Mouse (Mus musculus): ENCODE results near the gene Efcc1. TPM values are rescaled to one million over a fixed set of nuclear protein-coding genes. Genes with fewer than 3 reads are reported as not detected.

The Efcc1 gene
- total RNA-seq, 1 experiment from 2014 or later, result 0.67 TPM

- no peak for DNase-seq
Observed at GRCm38 (mm10) chr6:87779174-87780165, 48.8 kb downstream of the Efcc1 start.

GRCm38 (mm10) chr6:87780546-87781301 is 50.1 kb downstream of the Efcc1 start:
- no peak for DNase-seq

GRCm38 (mm10) chr6:87784033-87784432 is 53.4 kb downstream of the Efcc1 start:
- DNase-seq, result no peak

GRCm38 (mm10) chr6:87786621-87787020 is 56.0 kb downstream of the Efcc1 start:
- DNase-seq, result no peak

- no peak for DNase-seq
Observed at GRCm38 (mm10) chr6:87787108-87787890, 56.6 kb downstream of the Efcc1 start.

GRCm38 (mm10) chr6:87788266-87788895 is 57.7 kb downstream of the Efcc1 start:
- no peak for DNase-seq

GRCm38 (mm10) chr6:87788896-87789587 is 58.4 kb downstream of the Efcc1 start:
- peak; percentile 60 for DNase-seq

GRCm38 (mm10) chr6:87789791-87790190 is 59.1 kb downstream of the Efcc1 start:
- no peak for DNase-seq

- no peak for DNase-seq
Observed at GRCm38 (mm10) chr6:87790779-87791480, 60.3 kb downstream of the Efcc1 start.

GRCm38 (mm10) chr6:87791826-87792225 is 61.2 kb downstream of the Efcc1 start:
- no peak for DNase-seq

GRCm38 (mm10) chr6:87793821-87794510 is 63.3 kb downstream of the Efcc1 start:
- no peak for DNase-seq

GRCm38 (mm10) chr6:87795385-87796150 is 64.9 kb downstream of the Efcc1 start:
- no peak for DNase-seq

GRCm38 (mm10) chr6:87796251-87796880 is 65.7 kb downstream of the Efcc1 start:
- no peak for DNase-seq

- DNase-seq, result no peak
Observed at GRCm38 (mm10) chr6:87797321-87797720, 66.7 kb downstream of the Efcc1 start.

- no peak for DNase-seq
Observed at GRCm38 (mm10) chr6:87799576-87799975, 68.9 kb downstream of the Efcc1 start.

GRCm38 (mm10) chr6:87802462-87802861 is 71.8 kb downstream of the Efcc1 start:
- no peak for DNase-seq

GRCm38 (mm10) chr6:87804036-87804435 is 73.4 kb downstream of the Efcc1 start:
- no peak for DNase-seq

- DNase-seq, result no peak
Observed at GRCm38 (mm10) chr6:87804886-87805285, 74.2 kb downstream of the Efcc1 start.

GRCm38 (mm10) chr6:87805448-87805847 is 74.8 kb downstream of the Efcc1 start:
- no peak for DNase-seq

Data from adrenal gland, postnatal 25 days (tissue).